Mouse (Mus musculus) limb, embryonic 11.5 days (tissue): ENCODE results near the gene Gm26992. TPM values are rescaled to one million over a fixed set of nuclear protein-coding genes. Genes with fewer than 3 reads are reported as not detected.
A peak's percentile ranks its signal among the peaks of the same experiment; 100 is the strongest.

ENCODE experiments used
- ATAC-seq: fragments of 200-750 bp; cut with Nextera tagmentation; 2 replicates; pipeline ENCODE4 v1.8.0; 2017; ENCODE audit warnings: low read depth; ENCODE audit not compliant: insufficient number of reproducible peaks, low FRiP score, low TSS enrichment
- DNase-seq: peaks from one replicate; pipeline ENCODE4 v3.0.0-alpha.2; 2015; ENCODE audit warnings: low spot score
- H3K27ac ChIP-seq: fragments of 300-500 bp; sonication (generic); replicated peaks from 2 replicates; pipeline ENCODE4 v1.5.1; 2014; ENCODE audit warnings: low read depth, mild to moderate bottlenecking, low read length
- H3K27me3 ChIP-seq: fragments of 300-500 bp; sonication (generic); 2 replicates; pipeline ENCODE4 v1.6.1; 2014; ENCODE audit warnings: mild to moderate bottlenecking, low read length, mixed read lengths; ENCODE audit not compliant: control insufficient read depth, insufficient read depth
- H3K36me3 ChIP-seq: fragments of 300-500 bp; sonication (generic); 2 replicates; pipeline ENCODE4 v1.6.1; 2014; ENCODE audit warnings: mild to moderate bottlenecking, low read length, moderate library complexity, mixed read lengths; ENCODE audit not compliant: control insufficient read depth, insufficient read depth
- H3K4me1 ChIP-seq: fragments of 300-500 bp; sonication (generic); 2 replicates; pipeline ENCODE4 v1.6.1; 2014; ENCODE audit warnings: low read length, mixed read lengths; ENCODE audit not compliant: control insufficient read depth, insufficient read depth
- H3K4me2 ChIP-seq: fragments of 300-500 bp; sonication (generic); 2 replicates; pipeline ENCODE4 v1.6.1; 2014; ENCODE audit warnings: low read depth, mild to moderate bottlenecking, moderate library complexity; ENCODE audit not compliant: severe bottlenecking
- H3K4me3 ChIP-seq: fragments of 300-500 bp; sonication (generic); 2 replicates; pipeline ENCODE4 v1.5.1; 2014; ENCODE audit warnings: low read depth, low read length
- H3K9ac ChIP-seq: fragments of 300-500 bp; sonication (generic); 2 replicates; pipeline ENCODE4 v1.6.1; 2014; ENCODE audit warnings: mild to moderate bottlenecking, low read length
- H3K9me3 ChIP-seq: fragments of 300-500 bp; sonication (generic); 2 replicates; pipeline ENCODE4 v1.6.1; 2016; ENCODE audit warnings: low read length; ENCODE audit not compliant: control insufficient read depth
- WGBS: fragments of 180-500 bp; shearing (Covaris S2); extraction: QIAGEN DNeasy Blood & Tissue Kit; methylation state at CpG from one replicate; pipeline ENCODE4 v1.1.7; 2014; 5-methylcytosine and 5-hydroxymethylcytosine counted together
- polyA plus RNA-seq: library from polyadenylated mRNA; unstranded; fragments of >200 nt; fragmentation: Nextera tagmentation; extraction: Ambion mirVana; gene quantifications from 2 replicates; pipeline ENCODE4 v1.2.1, GENCODE M21; 2014

Gm26992 gene
- polyA plus RNA-seq = not detected in 2 replicates

DNA sequence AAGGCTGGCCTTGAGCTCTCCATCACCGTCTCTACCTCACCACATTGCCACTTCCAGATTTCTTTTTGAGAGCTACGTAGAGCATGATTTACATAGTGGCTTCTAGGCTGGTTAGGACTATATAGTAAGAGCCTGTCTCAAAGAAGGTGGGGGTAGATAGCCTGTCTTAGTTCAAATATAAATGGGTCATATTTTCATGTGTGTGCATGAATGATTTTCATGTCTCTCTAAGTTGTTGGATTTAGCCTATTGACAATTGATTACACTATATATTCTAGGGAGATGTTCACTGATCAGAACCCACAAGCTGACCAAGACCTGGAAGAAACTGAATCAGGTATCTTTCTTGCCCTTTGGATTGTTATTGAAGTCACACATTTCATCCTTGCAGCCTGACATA, at the start of gene Gm26992:
Gene Gm26992, plus strand, starts transcription at position 301 of the 400 bp plus-strand sequence.
- no peak for ATAC-seq
- H3K9me3 ChIP-seq = no peaks in the 10 kb centered on the region
- no peak within 1 kb of the TSS for H3K27ac ChIP-seq
- 91% methylated on average over 2 of the region's 2 CpGs for WGBS
- peaks cover 9% of the 10 kb centered on the region; the same call in 1 of the 2 replicates for H3K27me3 ChIP-seq
- H3K4me3 ChIP-seq = no peak within 1 kb of the TSS
- H3K4me1 ChIP-seq = no peaks in the 10 kb centered on the region
- H3K36me3 ChIP-seq = no peaks in the 10 kb centered on the region
- DNase-seq = no peak
- H3K4me2 ChIP-seq = no peak within 1 kb of the TSS
- no peak within 1 kb of the TSS for H3K9ac ChIP-seq

DNA sequence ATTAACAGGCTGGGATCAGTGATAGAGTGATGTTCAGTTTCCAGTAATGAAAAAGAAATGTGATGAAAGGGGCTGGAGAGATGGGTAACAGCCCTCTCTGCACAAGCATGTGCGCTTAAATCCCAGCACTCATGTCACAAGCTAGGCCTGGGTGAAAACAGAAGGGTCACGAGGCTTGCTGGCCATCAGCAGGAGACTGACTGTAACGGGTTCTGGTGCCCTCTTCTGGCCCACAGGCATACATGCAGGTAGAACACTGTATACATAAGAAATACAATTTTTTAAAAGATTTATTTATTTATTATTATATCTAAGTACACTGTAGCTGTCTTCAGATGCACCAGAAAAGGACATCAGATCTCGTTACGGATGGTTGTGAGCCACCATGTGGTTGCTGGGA, 47.6 kb upstream of the Gm26992 start:
- Histone ChIP-seq H3K4me1 (no peaks in the 10 kb centered on the region), H3K27ac (no peak overlapping the region), H3K9ac (no peak overlapping the region), H3K4me3 (no peak overlapping the region), H3K36me3 (no peaks in the 10 kb centered on the region), H3K27me3 (peaks cover 7% of the 10 kb centered on the region; the same call in 1 of the 2 replicates), H3K4me2 (no peak overlapping the region), H3K9me3 (no peaks in the 10 kb centered on the region)
- WGBS = 65% methylated on average over 5 of the region's 5 CpGs
- DNase-seq (peak; percentile 24), ATAC-seq (no peak)

DNA sequence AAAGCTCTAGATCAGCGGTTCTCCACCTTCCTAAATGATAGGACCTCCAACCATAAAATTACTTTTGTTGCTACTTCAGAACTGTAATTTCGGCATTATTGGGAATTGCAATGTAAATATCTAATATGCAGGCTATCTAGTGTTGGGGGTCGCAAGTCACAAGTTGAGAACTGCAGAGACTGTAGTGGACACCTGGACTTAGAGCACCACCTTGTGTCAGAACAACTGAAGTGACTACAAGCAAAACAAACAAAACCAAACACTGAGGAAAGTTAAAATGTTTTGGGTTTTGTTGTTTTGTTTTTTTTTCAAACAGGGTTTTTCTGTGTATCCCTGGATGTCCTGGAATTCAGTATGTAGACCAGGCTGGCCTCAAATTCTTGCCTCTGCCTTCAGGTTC, 37.3 kb upstream of the Gm26992 start:
- no peak overlapping the region for H3K4me3 ChIP-seq
- no peaks in the 10 kb centered on the region for H3K4me1 ChIP-seq
- no peak for DNase-seq
- H3K27ac ChIP-seq = no peak overlapping the region
- H3K4me2 ChIP-seq = no peak overlapping the region
- no peak for ATAC-seq
- H3K9ac ChIP-seq = no peak overlapping the region
- H3K36me3 ChIP-seq = no peaks in the 10 kb centered on the region
- WGBS = 80% methylated on average over 3 of the region's 3 CpGs
- H3K27me3 ChIP-seq = peaks cover 3% of the 10 kb centered on the region; the same call in 1 of the 2 replicates
- no peaks in the 10 kb centered on the region for H3K9me3 ChIP-seq

DNA sequence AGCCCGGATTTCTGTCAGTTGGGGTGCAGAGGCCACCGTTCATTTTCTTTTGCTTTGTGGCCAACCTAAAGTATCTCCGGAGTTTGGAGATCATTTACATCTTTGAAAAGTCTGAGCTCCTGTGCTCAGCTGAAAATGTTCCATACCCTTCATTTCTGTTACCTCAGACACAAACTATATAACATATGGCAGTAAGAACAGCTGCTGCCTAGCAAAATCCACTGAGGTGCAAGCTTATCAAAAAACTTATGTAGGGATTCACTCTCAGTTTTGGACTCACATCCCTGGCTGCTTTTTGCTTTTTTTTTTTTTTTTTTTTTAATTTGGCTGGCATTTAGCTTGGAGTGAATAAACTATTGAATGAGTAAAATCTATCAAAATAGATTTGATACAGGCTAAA, 33.7 kb upstream of the Gm26992 start:
- Histone ChIP-seq H3K36me3 (no peaks in the 10 kb centered on the region), H3K9ac (no peak overlapping the region), H3K4me1 (no peaks in the 10 kb centered on the region), H3K4me3 (no peak overlapping the region), H3K27ac (no peak overlapping the region), H3K9me3 (no peaks in the 10 kb centered on the region), H3K4me2 (no peak overlapping the region), H3K27me3 (0 out of 2 replicates have a peak, but pooled peaks cover 3% of the 10 kb centered on the region)
- no peak for DNase-seq
- no peak for ATAC-seq
- WGBS = 83% methylated on average over 3 of the region's 3 CpGs

DNA sequence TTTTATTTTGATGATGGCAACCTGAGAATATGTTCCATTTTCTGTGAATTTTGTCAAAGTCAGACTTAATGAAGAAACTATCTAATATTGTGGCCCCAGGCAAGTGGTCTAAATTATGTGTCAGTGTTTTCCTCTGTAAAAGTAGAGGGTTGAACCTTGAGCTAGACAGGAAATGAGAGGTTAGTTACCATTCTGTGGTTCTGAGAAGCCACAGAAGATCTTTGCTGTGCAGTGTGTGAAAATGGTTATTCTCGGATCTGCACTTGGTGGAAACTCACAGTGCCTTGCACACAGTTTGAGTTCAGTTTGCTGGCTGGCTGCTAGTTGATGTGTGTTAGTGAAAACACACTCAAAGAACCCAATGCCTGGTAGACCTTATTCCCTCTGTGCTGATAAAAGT, 28.0 kb upstream of the Gm26992 start:
- Histone ChIP-seq H3K9ac (no peak overlapping the region), H3K27me3 (peaks cover 5% of the 10 kb centered on the region; the same call in 1 of the 2 replicates)

DNA sequence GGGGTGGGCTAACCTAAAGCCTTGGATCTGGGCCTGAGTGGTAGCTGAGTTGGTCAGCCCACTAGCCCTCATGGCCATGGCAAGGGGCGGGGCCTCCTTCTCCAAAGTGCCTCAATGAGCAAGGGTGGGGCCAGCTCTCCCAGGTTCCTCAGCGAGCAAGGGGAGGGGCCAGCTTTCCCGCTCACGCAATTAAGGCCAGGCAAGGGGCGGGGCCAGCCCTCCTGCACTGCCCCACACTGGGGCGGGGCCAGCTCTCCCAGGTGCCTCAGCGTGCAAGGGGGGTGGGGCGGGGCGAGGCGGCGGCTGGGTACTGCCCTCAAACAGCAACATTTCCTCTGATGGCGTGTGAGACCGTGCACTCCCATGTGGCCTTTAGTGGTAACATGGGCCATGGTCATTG, 16.8 kb upstream of the Gm26992 start:
- Histone ChIP-seq H3K36me3 (no peaks in the 10 kb centered on the region), H3K27ac (no peak overlapping the region), H3K9ac (no peak overlapping the region), H3K27me3 (0 out of 2 replicates have a peak, but pooled peaks cover 3% of the 10 kb centered on the region), H3K9me3 (no peaks in the 10 kb centered on the region), H3K4me2 (no peak overlapping the region), H3K4me1 (no peaks in the 10 kb centered on the region), H3K4me3 (no peak overlapping the region)
- no peak for ATAC-seq
- 28% methylated on average over 13 of the region's 13 CpGs for WGBS
- DNase-seq = peak; percentile 21

More for the DNA sequence above, 28.0 kb upstream of the Gm26992 start:
- no peaks in the 10 kb centered on the region for H3K4me1 ChIP-seq
- DNase-seq = no peak
- no peaks in the 10 kb centered on the region for H3K9me3 ChIP-seq
- no peak overlapping the region for H3K27ac ChIP-seq
- no peaks in the 10 kb centered on the region for H3K36me3 ChIP-seq
- H3K4me3 ChIP-seq = no peak overlapping the region
- no peak for ATAC-seq
- 72% methylated on average over 1 of the region's 1 CpGs for WGBS
- H3K4me2 ChIP-seq = no peak overlapping the region

DNA sequence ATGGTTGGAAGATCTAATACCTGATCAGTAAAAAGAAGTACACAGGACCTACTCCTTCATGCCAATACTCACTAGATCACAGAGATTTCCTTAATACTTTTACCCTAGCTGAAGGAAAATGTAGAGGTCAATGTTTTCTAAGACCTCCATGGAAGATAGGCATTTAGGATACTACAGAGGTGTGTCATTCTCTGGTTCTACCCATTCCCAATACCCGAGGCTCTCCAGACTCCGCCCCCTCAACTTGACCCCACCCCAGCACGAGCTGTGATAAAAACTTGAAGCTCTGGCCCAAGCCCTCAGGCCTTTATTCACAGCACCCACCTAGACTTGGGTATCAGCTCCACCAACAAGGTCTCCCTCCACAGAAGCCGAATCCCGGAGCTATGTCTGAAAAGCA, 7.6 kb upstream of the Gm26992 start, which contains the start of gene Tsx:
Gene Tsx, plus strand, starts transcription at position 301 of the 400 bp plus-strand sequence.
- no peak within 1 kb of the TSS for H3K4me2 ChIP-seq
- DNase-seq (no peak), ATAC-seq (no peak)
- no peaks in the 10 kb centered on the region for H3K4me1 ChIP-seq
- H3K4me3 ChIP-seq = no peak within 1 kb of the TSS
- no peaks in the 10 kb centered on the region for H3K36me3 ChIP-seq
- peaks cover 10% of the 10 kb centered on the region for H3K27me3 ChIP-seq
- no peaks in the 10 kb centered on the region for H3K9me3 ChIP-seq
- WGBS = 70% methylated on average over 5 of the region's 5 CpGs
- H3K9ac ChIP-seq = no peak within 1 kb of the TSS
- H3K27ac ChIP-seq = no peak within 1 kb of the TSS

DNA sequence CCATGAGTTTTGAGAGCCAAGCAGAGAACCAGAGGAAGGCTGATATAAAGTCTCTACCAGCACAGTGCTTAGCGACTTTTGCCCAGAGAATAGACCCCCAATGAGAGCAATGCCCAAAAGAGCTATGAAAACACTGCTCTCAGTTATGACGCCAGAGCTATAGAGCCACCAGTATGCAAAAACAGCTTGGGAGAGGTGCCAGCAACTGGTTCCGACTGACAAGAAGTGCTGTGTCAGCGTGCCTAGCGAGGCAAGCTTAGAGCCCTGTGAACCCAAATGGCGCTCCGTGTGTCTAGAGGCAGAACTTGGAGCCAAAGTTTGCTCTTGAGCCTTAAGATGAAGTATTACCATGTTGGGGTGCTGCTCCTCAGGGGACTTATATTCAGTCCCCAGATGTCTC, 5.9 kb downstream of the Gm26992 start:
- H3K9me3 ChIP-seq = no peaks in the 10 kb centered on the region
- H3K4me2 ChIP-seq = no peak overlapping the region
- H3K4me1 ChIP-seq = no peaks in the 10 kb centered on the region
- H3K36me3 ChIP-seq = no peaks in the 10 kb centered on the region
- 80% methylated on average over 7 of the region's 7 CpGs for WGBS
- peaks cover 6% of the 10 kb centered on the region; the same call in 1 of the 2 replicates for H3K27me3 ChIP-seq
- ATAC-seq (no peak), DNase-seq (no peak)
- no peak overlapping the region for H3K4me3 ChIP-seq
- H3K27ac ChIP-seq = no peak overlapping the region
- H3K9ac ChIP-seq = no peak overlapping the region

DNA sequence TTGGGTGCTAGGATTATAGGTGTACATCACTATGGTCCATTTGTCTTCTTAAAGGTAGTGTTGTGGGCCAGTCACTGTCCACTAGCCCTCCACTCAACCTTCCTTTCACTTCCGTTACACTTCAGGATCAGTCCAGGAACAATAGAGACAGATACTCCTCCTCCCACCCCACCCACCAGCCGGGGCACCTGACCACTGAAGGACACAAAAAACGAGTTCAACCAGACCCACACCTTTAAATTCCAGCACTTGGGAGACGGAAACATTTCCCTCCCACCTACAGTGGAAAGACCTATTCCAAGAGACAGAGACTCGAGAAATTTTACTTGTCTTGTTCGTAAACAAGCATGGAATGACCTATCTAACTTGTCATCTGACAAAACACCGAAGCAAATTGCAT, 10.5 kb downstream of the Gm26992 start:
- Histone ChIP-seq H3K9me3 (no peaks in the 10 kb centered on the region), H3K4me1 (no peaks in the 10 kb centered on the region), H3K36me3 (no peaks in the 10 kb centered on the region), H3K4me3 (no peak overlapping the region), H3K9ac (no peak overlapping the region), H3K27me3 (peaks cover 11% of the 10 kb centered on the region; the same call in 1 of the 2 replicates), H3K27ac (no peak overlapping the region), H3K4me2 (no peak overlapping the region)
- DNase-seq (no peak), ATAC-seq (no peak)
- 74% methylated on average over 7 of the region's 7 CpGs for WGBS
